9 mouse cellular contexts compared by ENCODE assay signal in genomic region chr10:128912791-128913190, GRCm38 (mm10). TPM values are rescaled to one million over a fixed set of nuclear protein-coding genes. Genes with fewer than 3 reads are reported as not detected.
DNase-seq lines count a peak whose midpoint lies in the region; ATAC-seq and TF ChIP-seq lines count a peak whose summit lies in the region.
"Had no signal": no experiment of that assay in that cellular context is flagged by ENCODE, and none has a peak within 500 bp of the region (broad histone marks: within the 10 kb centered on the region; RNA-seq: fewer than 3 reads in every experiment).

No protein-coding gene starts in this region.

- no peaks in the 10 kb centered on the region for H3K9me3 ChIP-seq in heart, embryonic 13.5 days
- no peaks in the 10 kb centered on the region for H3K9me3 ChIP-seq in midbrain, embryonic 13.5 days
- no peaks in the 10 kb centered on the region for H3K9me3 ChIP-seq in midbrain, embryonic 14.5 days (ENCODE audit: control insufficient read depth, low read length)
- H3K9me3 ChIP-seq: hindbrain, embryonic 13.5 days had no signal

- no peak for ATAC-seq in heart, embryonic 13.5 days (ENCODE audit: extremely low read depth, insufficient number of reproducible peaks, low FRiP score, low TSS enrichment)
- no peak for ATAC-seq in midbrain, embryonic 13.5 days
- no peak for ATAC-seq in midbrain, embryonic 14.5 days (ENCODE audit: low FRiP score, low TSS enrichment)
- no peak for ATAC-seq in cerebellum, adult (ENCODE audit: insufficient number of reproducible peaks, low FRiP score, low TSS enrichment)

- H3K9ac ChIP-seq in heart, embryonic 13.5 days: no peak overlapping the region
- H3K9ac ChIP-seq in heart, adult 2 months (ENCODE audit: low read depth, low read length): no peak overlapping the region
- no peak overlapping the region for H3K9ac ChIP-seq in midbrain, embryonic 13.5 days (replicated peaks)
- no peak overlapping the region for H3K9ac ChIP-seq in midbrain, embryonic 14.5 days (replicated peaks; ENCODE audit: low read length)
- H3K9ac ChIP-seq: hindbrain, embryonic 13.5 days had no signal

- no peak for TF ChIP-seq POLR2A in heart, adult 2 months (IDR thresholded peaks at IDR 0.05; ENCODE audit: insufficient read depth, low read depth, low read length)
- no peak for TF ChIP-seq POLR2A in embryonic fibroblast, embryonic 13.5 days (IDR thresholded peaks at IDR 0.05; ENCODE audit: low read depth, low read length)

- peaks cover 38% of the 10 kb centered on the region for H3K4me1 ChIP-seq in heart, embryonic 13.5 days
- peaks cover 1% of the 10 kb centered on the region; the same call in 1 of the 2 replicates for H3K4me1 ChIP-seq in heart, adult 2 months (ENCODE audit: control insufficient read depth, insufficient read depth, low read length)
- peaks cover 19% of the 10 kb centered on the region for H3K4me1 ChIP-seq in midbrain, embryonic 13.5 days (replicated peaks)
- H3K4me1 ChIP-seq in midbrain, embryonic 14.5 days (ENCODE audit: control insufficient read depth, insufficient read depth, low read length): 0 out of 2 replicates have a peak, but pooled peaks cover 3% of the 10 kb centered on the region
- peaks cover 16% of the 10 kb centered on the region; the same call in 1 of the 2 replicates for H3K4me1 ChIP-seq in embryonic fibroblast, embryonic 13.5 days (ENCODE audit: control insufficient read depth, insufficient read depth, low read length)

- H3K4me2 ChIP-seq in heart, embryonic 13.5 days: no peak overlapping the region
- H3K4me2 ChIP-seq in midbrain, embryonic 13.5 days (replicated peaks): no peak overlapping the region
- H3K4me2 ChIP-seq in midbrain, embryonic 14.5 days (ENCODE audit: low read length): no peak overlapping the region
- H3K4me2 ChIP-seq: heart, embryonic 11.5 days; hindbrain, embryonic 13.5 days had no signal

- no peak for TF ChIP-seq EP300 in heart, adult 2 months (IDR thresholded peaks at IDR 0.05; ENCODE audit: insufficient read depth, low read depth, low read length)

- 65% methylated on average over 4 of the region's 4 CpGs for WGBS in heart, embryonic 13.5 days
- 69% methylated on average over 4 of the region's 4 CpGs for WGBS in heart, adult 2 months
- WGBS in midbrain, embryonic 13.5 days: 84% methylated on average over 4 of the region's 4 CpGs
- WGBS in midbrain, embryonic 14.5 days: 88% methylated on average over 4 of the region's 4 CpGs

- H3K27ac ChIP-seq in heart, embryonic 13.5 days (replicated peaks): peak overlapping the region; percentile 41; the same call in 1 of the 2 replicates
- no peak overlapping the region for H3K27ac ChIP-seq in heart, adult 2 months
- H3K27ac ChIP-seq in midbrain, embryonic 13.5 days: peak overlapping the region; percentile 25; the same call in 1 of the 2 replicates
- no peak overlapping the region for H3K27ac ChIP-seq in midbrain, embryonic 14.5 days (replicated peaks; ENCODE audit: low read depth, low read length)
- H3K27ac ChIP-seq in embryonic fibroblast, embryonic 13.5 days (ENCODE audit: insufficient read depth, low read length): peak overlapping the region; percentile 1; the same call in 1 of the 2 replicates
- H3K27ac ChIP-seq: hindbrain, embryonic 13.5 days had no signal

- DNase-seq in heart, adult 2 months: no peak
- DNase-seq in midbrain, embryonic 14.5 days: no peak
- no peak for DNase-seq in left cerebral cortex, adult 11 months (ENCODE audit: low spot score)

- no peak for TF ChIP-seq CTCF in heart, adult 2 months (IDR thresholded peaks at IDR 0.05)
- no peak for TF ChIP-seq CTCF in embryonic fibroblast, embryonic 13.5 days (IDR thresholded peaks at IDR 0.05; ENCODE audit: borderline replicate concordance, insufficient read depth, low read length)

- H3K4me3 ChIP-seq in heart, embryonic 13.5 days: no peak overlapping the region
- no peak overlapping the region for H3K4me3 ChIP-seq in heart, adult 2 months
- no peak overlapping the region for H3K4me3 ChIP-seq in midbrain, embryonic 13.5 days (replicated peaks)
- no peak overlapping the region for H3K4me3 ChIP-seq in midbrain, embryonic 14.5 days (replicated peaks; ENCODE audit: low read depth, low read length)
- peak overlapping the region; percentile 94 for H3K4me3 ChIP-seq in embryonic fibroblast, embryonic 13.5 days (ENCODE audit: insufficient read depth, low read length)
- H3K4me3 ChIP-seq: hindbrain, embryonic 13.5 days had no signal

- peaks cover 63% of the 10 kb centered on the region for H3K36me3 ChIP-seq in heart, embryonic 13.5 days
- no peaks in the 10 kb centered on the region for H3K36me3 ChIP-seq in heart, adult 2 months (ENCODE audit: control insufficient read depth, insufficient read depth, low read length)
- H3K36me3 ChIP-seq in midbrain, embryonic 13.5 days: peaks cover 7% of the 10 kb centered on the region
- peaks cover 10% of the 10 kb centered on the region; the same call in 1 of the 2 replicates for H3K36me3 ChIP-seq in midbrain, embryonic 14.5 days (ENCODE audit: control insufficient read depth, insufficient read depth, low read length)

- H3K27me3 ChIP-seq in heart, embryonic 13.5 days (replicated peaks): no peaks in the 10 kb centered on the region
- H3K27me3 ChIP-seq in heart, adult 2 months (ENCODE audit: control insufficient read depth, insufficient read depth, low read length): no peaks in the 10 kb centered on the region
- H3K27me3 ChIP-seq in midbrain, embryonic 13.5 days: peaks cover 13% of the 10 kb centered on the region
- no peaks in the 10 kb centered on the region for H3K27me3 ChIP-seq in midbrain, embryonic 14.5 days (ENCODE audit: control insufficient read depth, insufficient read depth, low read length)

- intact Hi-C loops in heart, adult 2 months (cut with DNase I): no loop called here

- H3K79me2 ChIP-seq in heart, adult 2 months (replicated peaks; ENCODE audit: control insufficient read depth, insufficient read depth, low read length): no peaks in the 10 kb centered on the region

RNA-seq across cellular contexts. Expression of gene Rdh5, which starts 9.9 kb away (rescaled TPM):
- polyA plus RNA-seq in heart, embryonic 13.5 days (2015; fragmentation: Nextera tagmentation; extraction: Ambion mirVana): 8.9 and 10.3 TPM in 2 replicates
- total RNA-seq in heart, adult 2 months (2021): 1 to 10 TPM; 5.2 to 5.9 TPM
- polyA plus RNA-seq in heart, adult 2 months (2012; rRNA removed): 19.4 and 24.9 TPM in 2 replicates
- polyA plus RNA-seq in midbrain, embryonic 13.5 days (2015; fragmentation: Nextera tagmentation; extraction: Ambion mirVana): 14.8 and 20.9 TPM in 2 replicates
- polyA plus RNA-seq in midbrain, embryonic 14.5 days (2014; fragmentation: Nextera tagmentation; extraction: Ambion mirVana): 11.6 and 15.2 TPM in 2 replicates
- polyA plus RNA-seq in embryonic fibroblast, embryonic 13.5 days (2011; ENCODE audit: insufficient read length, low read depth, missing spikeins): 5.5 and 7.7 TPM in 2 replicates

RNA-seq across cellular contexts. Expression of gene Bloc1s1, which starts 11.0 kb away (rescaled TPM):
- polyA plus RNA-seq in heart, embryonic 13.5 days (2015; fragmentation: Nextera tagmentation; extraction: Ambion mirVana): 199 and 223 TPM in 2 replicates
- total RNA-seq in heart, adult 2 months (2021): 100 to 1,000 TPM; 181 to 201 TPM
- polyA plus RNA-seq in heart, adult 2 months (2012; rRNA removed): 229 and 234 TPM in 2 replicates
- polyA plus RNA-seq in midbrain, embryonic 13.5 days (2015; fragmentation: Nextera tagmentation; extraction: Ambion mirVana): 266 and 289 TPM in 2 replicates
- 249 and 282 TPM in 2 replicates for polyA plus RNA-seq in midbrain, embryonic 14.5 days (2014; fragmentation: Nextera tagmentation; extraction: Ambion mirVana)
- 80.5 and 91.4 TPM in 2 replicates for polyA plus RNA-seq in embryonic fibroblast, embryonic 13.5 days (2011; ENCODE audit: insufficient read length, low read depth, missing spikeins)

RNA-seq across cellular contexts. Expression of gene Cd63, which starts 12.0 kb away (rescaled TPM):
- polyA plus RNA-seq in heart, embryonic 13.5 days (2015; fragmentation: Nextera tagmentation; extraction: Ambion mirVana): 370 and 426 TPM in 2 replicates
- total RNA-seq in heart, adult 2 months (2021): 100 to 1,000 TPM; 132 to 156 TPM
- polyA plus RNA-seq in heart, adult 2 months (2012; rRNA removed): 83.2 and 101 TPM in 2 replicates
- 127 and 141 TPM in 2 replicates for polyA plus RNA-seq in midbrain, embryonic 13.5 days (2015; fragmentation: Nextera tagmentation; extraction: Ambion mirVana)
- polyA plus RNA-seq in midbrain, embryonic 14.5 days (2014; fragmentation: Nextera tagmentation; extraction: Ambion mirVana): 120 and 138 TPM in 2 replicates
- polyA plus RNA-seq in embryonic fibroblast, embryonic 13.5 days (2011; ENCODE audit: insufficient read length, low read depth, missing spikeins): 686 and 779 TPM in 2 replicates

RNA-seq across cellular contexts. Expression of gene Itga7, which starts 20.8 kb away (rescaled TPM):
- 2.4 and 2.9 TPM in 2 replicates for polyA plus RNA-seq in heart, embryonic 13.5 days (2015; fragmentation: Nextera tagmentation; extraction: Ambion mirVana)
- total RNA-seq in heart, adult 2 months (2021): 100 to 1,000 TPM; 140 to 155 TPM
- 151 and 206 TPM in 2 replicates for polyA plus RNA-seq in heart, adult 2 months (2012; rRNA removed)
- 1.7 and 2.5 TPM in 2 replicates for polyA plus RNA-seq in midbrain, embryonic 13.5 days (2015; fragmentation: Nextera tagmentation; extraction: Ambion mirVana)
- 3.4 and 4.9 TPM in 2 replicates for polyA plus RNA-seq in midbrain, embryonic 14.5 days (2014; fragmentation: Nextera tagmentation; extraction: Ambion mirVana)
- 16.9 and 22.1 TPM in 2 replicates for polyA plus RNA-seq in embryonic fibroblast, embryonic 13.5 days (2011; ENCODE audit: insufficient read length, low read depth, missing spikeins)

RNA-seq across cellular contexts. Expression of gene Gdf11, which starts 21.3 kb away (rescaled TPM):
- 2.8 and 3.6 TPM in 2 replicates for polyA plus RNA-seq in heart, embryonic 13.5 days (2015; fragmentation: Nextera tagmentation; extraction: Ambion mirVana)
- total RNA-seq in heart, adult 2 months (2021): 1 to 10 TPM; 2.0 to 2.5 TPM
- 0.78 and 1.1 TPM in 2 replicates for polyA plus RNA-seq in heart, adult 2 months (2012; rRNA removed)
- polyA plus RNA-seq in midbrain, embryonic 13.5 days (2015; fragmentation: Nextera tagmentation; extraction: Ambion mirVana): 11.2 and 11.7 TPM in 2 replicates
- polyA plus RNA-seq in midbrain, embryonic 14.5 days (2014; fragmentation: Nextera tagmentation; extraction: Ambion mirVana): 7.9 and 9.6 TPM in 2 replicates
- 16.3 and 19.4 TPM in 2 replicates for polyA plus RNA-seq in embryonic fibroblast, embryonic 13.5 days (2011; ENCODE audit: insufficient read length, low read depth, missing spikeins)

Comparison
In these comparisons a context has a peak if more than half of its experiments do, and no peak if none do; other contexts are left out.
1. H3K27ac ChIP-seq: peak in heart, embryonic 13.5 days (single experiment), midbrain, embryonic 13.5 days (single experiment) and embryonic fibroblast, embryonic 13.5 days (single experiment); none in heart, adult 2 months (single experiment) and midbrain, embryonic 14.5 days (single experiment).